Mouse (Mus musculus) G1E (cell line): Measurements from ENCODE around the gene Htra2.

Source experiments
- CTCF ChIP-seq: IDR thresholded peaks from 2 replicates; pipeline ENCODE4 v1.5.1; 2012; ENCODE audit warnings: low read depth, low read length, inconsistent platforms, mixed read lengths
- GATA1 ChIP-seq: IDR thresholded peaks from 2 replicates; pipeline ENCODE4 v1.6.1; 2012; ENCODE audit warnings: borderline replicate concordance, low read length, inconsistent platforms, mixed read lengths
- GATA2 ChIP-seq: IDR thresholded peaks from 2 replicates; pipeline ENCODE4 v1.6.1; 2012; ENCODE audit warnings: low read depth, low read length, inconsistent platforms, borderline replicate concordance
- POLR2AphosphoS5 ChIP-seq: IDR thresholded peaks from 2 replicates; pipeline ENCODE4 v1.6.1; 2012; ENCODE audit warnings: low read depth, low read length, inconsistent platforms; ENCODE audit not compliant: insufficient replicate concordance
- TAL1 ChIP-seq: conservative IDR thresholded peaks from 2 replicates; pipeline ENCODE4 v1.6.1; 2012; ENCODE audit warnings: low read depth, low read length, inconsistent platforms, mixed read lengths

GRCm38 (mm10) chr6:83078324-83078858, 23.3 kb upstream of the Htra2 start:
- TF ChIP-seq GATA1 (no peak), CTCF (no peak), TAL1 (no peak), GATA2 (no peak), POLR2AphosphoS5 (no peak)
